Mouse (Mus musculus): ENCODE data around the gene Acsf3.

Gene Acsf3

GRCm38 (mm10) chr8:122775285-122776155 lies at the start of gene Acsf3:
Gene Acsf3 (plus strand): TSS chr8:122775486.
- no peak for DNase-seq (ENCODE audit: low spot score)

GRCm38 (mm10) chr8:122726789-122727188 lies 48.5 kb upstream of the Acsf3 start:
- DNase-seq (ENCODE audit: low spot score), result no peak

GRCm38 (mm10) chr8:122727412-122727811 lies 47.9 kb upstream of the Acsf3 start:
- no peak for DNase-seq (ENCODE audit: low spot score)

GRCm38 (mm10) chr8:122728630-122729029 lies 46.7 kb upstream of the Acsf3 start:
- no peak for DNase-seq (ENCODE audit: low spot score)

GRCm38 (mm10) chr8:122735110-122735509 lies 40.2 kb upstream of the Acsf3 start:
- no peak for DNase-seq (ENCODE audit: low spot score)

GRCm38 (mm10) chr8:122735542-122736473 lies 39.5 kb upstream of the Acsf3 start:
- DNase-seq (ENCODE audit: low spot score), result no peak

- DNase-seq (ENCODE audit: low spot score), result no peak
Measured at GRCm38 (mm10) chr8:122736623-122737022, 38.7 kb upstream of the Acsf3 start.

GRCm38 (mm10) chr8:122737071-122737470 lies 38.2 kb upstream of the Acsf3 start:
- DNase-seq (ENCODE audit: low spot score), result no peak

GRCm38 (mm10) chr8:122737886-122738285 lies 37.4 kb upstream of the Acsf3 start:
- no peak for DNase-seq (ENCODE audit: low spot score)

GRCm38 (mm10) chr8:122739102-122739725 lies 36.1 kb upstream of the Acsf3 start:
- DNase-seq (ENCODE audit: low spot score), result no peak

- DNase-seq (ENCODE audit: low spot score), result no peak
Measured at GRCm38 (mm10) chr8:122742471-122742870, 32.8 kb upstream of the Acsf3 start.

- DNase-seq (ENCODE audit: low spot score), result no peak
Measured at GRCm38 (mm10) chr8:122745022-122745749, 30.1 kb upstream of the Acsf3 start.

GRCm38 (mm10) chr8:122745750-122746275 lies 29.5 kb upstream of the Acsf3 start:
- DNase-seq (ENCODE audit: low spot score), result no peak

- DNase-seq (ENCODE audit: low spot score), result no peak
Measured at GRCm38 (mm10) chr8:122746439-122746838, 28.8 kb upstream of the Acsf3 start.

GRCm38 (mm10) chr8:122747825-122748224 lies 27.5 kb upstream of the Acsf3 start:
- DNase-seq (ENCODE audit: low spot score), result no peak

- DNase-seq (ENCODE audit: low spot score), result peak; percentile 49
Measured at GRCm38 (mm10) chr8:122749333-122749958, 25.8 kb upstream of the Acsf3 start.

- DNase-seq (ENCODE audit: low spot score), result no peak
Measured at GRCm38 (mm10) chr8:122751342-122751741, 23.9 kb upstream of the Acsf3 start.

GRCm38 (mm10) chr8:122752111-122752721 lies 23.1 kb upstream of the Acsf3 start:
- no peak for DNase-seq (ENCODE audit: low spot score)

- DNase-seq (ENCODE audit: low spot score), result no peak
Measured at GRCm38 (mm10) chr8:122758597-122758996, 16.7 kb upstream of the Acsf3 start.

- no peak for DNase-seq (ENCODE audit: low spot score)
Measured at GRCm38 (mm10) chr8:122760116-122760515, 15.2 kb upstream of the Acsf3 start.
